Mouse (Mus musculus): Measurements from ENCODE around the gene Phb. TPM values are rescaled to one million over a fixed set of nuclear protein-coding genes. Genes with fewer than 3 reads are reported as not detected.

The Phb gene
- polyA plus RNA-seq, 1 experiment = 59.1 TPM

- H3K4me3 ChIP-seq (ENCODE audit: insufficient read depth, low read length) = no peak within 1 kb of the TSS
- H3K27ac ChIP-seq (ENCODE audit: insufficient read depth, low read depth, low read length) = no peak within 1 kb of the TSS
- H3K4me1 ChIP-seq (ENCODE audit: control insufficient read depth, insufficient read depth, low read length) = peaks cover 13% of the 10 kb centered on the region
- no peak for TF ChIP-seq CTCF (IDR thresholded peaks at IDR 0.05; ENCODE audit: low read depth, low read length)
- TF ChIP-seq POLR2A (IDR thresholded peaks at IDR 0.05; ENCODE audit: borderline replicate concordance, low read depth, low read length) = no peak
These were observed 56.5 kb downstream of the Phb start, which contains the start of gene B130006D01Rik for GRCm38 (mm10) chr11:95723287-95723686. B130006D01Rik (plus strand) TSS chr11:95723587.

- Histone ChIP-seq H3K4me1 (ENCODE audit: control insufficient read depth, insufficient read depth, low read length) (peaks cover 19% of the 10 kb centered on the region), H3K4me3 (ENCODE audit: insufficient read depth, low read length) (no peak overlapping the region), H3K27ac (ENCODE audit: insufficient read depth, low read depth, low read length) (no peak overlapping the region)
- TF ChIP-seq POLR2A (IDR thresholded peaks at IDR 0.05; ENCODE audit: borderline replicate concordance, low read depth, low read length) (no peak), CTCF (IDR thresholded peaks at IDR 0.05; ENCODE audit: low read depth, low read length) (no peak)
These were observed 57.7 kb downstream of the Phb start for GRCm38 (mm10) chr11:95724466-95724865.

DNA sequence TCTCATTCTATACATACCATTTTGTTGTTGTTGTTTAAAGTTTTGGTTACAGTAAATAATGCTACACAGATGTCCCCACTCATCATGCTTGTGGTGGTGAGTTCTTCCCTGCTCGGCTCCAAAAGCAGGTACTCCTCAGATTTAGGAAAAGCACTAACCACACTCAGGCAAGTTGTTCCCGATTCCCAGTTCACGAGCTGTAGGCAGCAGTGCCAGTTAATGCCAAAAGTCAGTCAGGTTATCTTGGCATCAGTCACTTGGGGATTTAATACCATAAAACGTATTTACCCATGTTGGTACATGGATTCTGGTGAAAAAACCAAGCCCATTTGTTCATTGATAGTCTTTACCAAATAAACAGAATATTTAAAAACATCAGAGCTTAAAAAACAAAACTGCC, 59.4 kb downstream of the Phb start:
- Histone ChIP-seq H3K4me3 (ENCODE audit: insufficient read depth, low read length) (no peak overlapping the region), H3K27ac (ENCODE audit: insufficient read depth, low read depth, low read length) (no peak overlapping the region), H3K4me1 (ENCODE audit: control insufficient read depth, insufficient read depth, low read length) (peaks cover 19% of the 10 kb centered on the region)
- TF ChIP-seq CTCF (IDR thresholded peaks at IDR 0.05; ENCODE audit: low read depth, low read length) = no peak
- TF ChIP-seq POLR2A (IDR thresholded peaks at IDR 0.05; ENCODE audit: borderline replicate concordance, low read depth, low read length) = no peak

GRCm38 (mm10) chr11:95727947-95728346, 61.2 kb downstream of the Phb start:
- no peak overlapping the region for H3K4me3 ChIP-seq (ENCODE audit: insufficient read depth, low read length)
- TF ChIP-seq CTCF (IDR thresholded peaks at IDR 0.05; ENCODE audit: low read depth, low read length) (no peak), POLR2A (IDR thresholded peaks at IDR 0.05; ENCODE audit: borderline replicate concordance, low read depth, low read length) (no peak)
- no peak overlapping the region for H3K27ac ChIP-seq (ENCODE audit: insufficient read depth, low read depth, low read length)
- peaks cover 19% of the 10 kb centered on the region for H3K4me1 ChIP-seq (ENCODE audit: control insufficient read depth, insufficient read depth, low read length)

DNA sequence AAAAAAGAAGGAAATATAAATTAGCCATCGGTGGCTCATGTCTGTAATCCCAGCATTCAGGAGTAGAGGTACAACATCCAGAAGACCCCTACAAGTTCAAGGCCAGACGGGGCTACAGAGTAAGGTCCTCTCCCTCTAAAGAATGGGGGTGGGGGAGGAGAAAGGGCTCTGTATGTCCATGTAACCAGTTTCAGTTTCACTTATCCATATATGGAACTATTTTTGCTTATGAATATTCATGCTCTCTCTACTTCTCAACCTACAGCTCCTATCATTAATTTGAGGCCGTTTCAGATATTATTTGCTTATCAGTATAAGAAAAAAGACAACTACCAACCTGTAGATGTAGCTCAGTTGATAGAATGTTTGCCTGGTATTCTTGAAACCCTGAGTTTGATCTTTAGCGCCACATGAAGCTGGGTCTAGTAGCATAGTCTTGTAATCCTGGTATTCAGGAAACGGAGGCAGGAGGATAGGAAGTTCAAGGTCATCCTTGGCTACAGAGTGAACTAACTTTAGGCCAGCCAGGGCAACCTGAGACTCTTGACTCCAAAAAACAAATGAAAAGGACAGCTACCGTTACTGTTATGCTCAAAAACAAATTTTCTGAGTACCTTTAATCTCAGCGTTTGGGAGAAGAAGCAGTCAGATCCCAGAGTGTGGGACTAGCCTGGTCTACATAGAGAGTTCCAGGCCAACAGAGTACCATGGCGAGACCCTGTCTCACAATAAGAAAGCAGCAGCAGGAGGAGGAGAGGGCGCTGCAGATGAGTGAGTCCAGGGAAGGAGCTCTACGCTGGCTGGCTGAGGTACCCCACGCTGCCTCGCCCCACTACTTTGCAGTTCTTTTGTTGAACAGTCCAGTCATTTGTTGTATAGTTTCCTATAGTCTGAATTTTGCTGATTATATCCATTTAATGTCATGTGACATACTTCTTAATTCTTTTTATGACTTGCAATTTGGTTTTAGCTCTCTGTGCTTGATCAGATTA, 62.5 kb downstream of the Phb start:
- no peak overlapping the region for H3K4me3 ChIP-seq (ENCODE audit: insufficient read depth, low read length)
- H3K27ac ChIP-seq (ENCODE audit: insufficient read depth, low read depth, low read length) = no peak overlapping the region
- TF ChIP-seq CTCF (IDR thresholded peaks at IDR 0.05; ENCODE audit: low read depth, low read length) (no peak), POLR2A (IDR thresholded peaks at IDR 0.05; ENCODE audit: borderline replicate concordance, low read depth, low read length) (no peak)

More for the DNA sequence above, 62.5 kb downstream of the Phb start:
- peaks cover 19% of the 10 kb centered on the region for H3K4me1 ChIP-seq (ENCODE audit: control insufficient read depth, insufficient read depth, low read length)

Other genes with a start within 250 kb of the Phb start
- gene Nxph3, start 152.4 kb upstream of the Phb start, polyA plus RNA-seq (2012; ENCODE audit: insufficient read depth, insufficient read length, missing spikeins) = not detected in 2 replicates
- not detected in 2 replicates for gene Ngfr, start 79.2 kb upstream of the Phb start, polyA plus RNA-seq (2012; ENCODE audit: insufficient read depth, insufficient read length, missing spikeins)
- gene Zfp652, start 45.7 kb downstream of the Phb start, polyA plus RNA-seq (2012; ENCODE audit: insufficient read depth, insufficient read length, missing spikeins) = 47.7 and 51.5 TPM in 2 replicates
- 1.6 and 2.1 TPM in 2 replicates for gene B130006D01Rik, start 56.6 kb downstream of the Phb start, polyA plus RNA-seq (2012; ENCODE audit: insufficient read depth, insufficient read length, missing spikeins)
- 7.4 and 9.4 TPM in 2 replicates for gene Phospho1, start 157.5 kb downstream of the Phb start, polyA plus RNA-seq (2012; ENCODE audit: insufficient read depth, insufficient read length, missing spikeins)
- 167 and 176 TPM in 2 replicates for gene Gngt2, start 170.3 kb downstream of the Phb start, polyA plus RNA-seq (2012; ENCODE audit: insufficient read depth, insufficient read length, missing spikeins)
- gene Abi3, start 175.5 kb downstream of the Phb start, polyA plus RNA-seq (2012; ENCODE audit: insufficient read depth, insufficient read length, missing spikeins) = 51.7 and 60.6 TPM in 2 replicates
- gene B4galnt2, start 247.9 kb downstream of the Phb start, polyA plus RNA-seq (2012; ENCODE audit: insufficient read depth, insufficient read length, missing spikeins) = 0.64 TPM in 1 of 2 replicates, not detected in the other